Comparison of ENCODE assay signal across 32 mouse cellular contexts in the genomic region with DNA sequence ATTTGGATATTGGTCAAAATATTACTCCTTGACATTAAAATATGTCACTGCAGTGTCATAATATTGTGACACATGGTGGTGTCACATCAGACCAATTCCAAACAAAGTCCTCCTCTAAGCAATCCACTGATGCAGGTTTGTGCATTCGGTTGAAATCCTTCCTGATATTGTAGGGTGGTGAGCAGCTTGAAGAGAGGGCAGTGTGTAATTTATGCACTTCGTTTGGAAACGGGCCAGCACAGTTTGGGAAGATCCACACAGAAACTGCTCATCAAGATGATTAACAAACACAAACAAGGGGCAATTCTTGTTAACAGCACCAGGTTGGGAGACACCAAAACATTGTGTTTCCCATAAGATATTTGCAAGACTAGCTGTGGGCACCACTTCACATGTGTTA.
DNase-seq lines count a peak whose midpoint lies in the region; ATAC-seq and TF ChIP-seq lines count a peak whose summit lies in the region.
"Had no signal": no experiment of that assay in that cellular context is flagged by ENCODE, and none has a peak within 500 bp of the region (broad histone marks: within the 10 kb centered on the region; RNA-seq: fewer than 3 reads in every experiment).

No protein-coding gene starts in this region.

- intact Hi-C loops in left cerebral cortex, postnatal 4 days (cut with DNase I): no loop called here
- intact Hi-C loops in left cerebral cortex, adult 2 months (cut with DNase I): no loop called here

- no peak for TF ChIP-seq CTCF in left cerebral cortex, adult 2 months (IDR thresholded peaks at IDR 0.05)

- no peak overlapping the region for H3K4me3 ChIP-seq in left cerebral cortex, adult 2 months
- H3K4me3 ChIP-seq: erythroblast, embryonic 14.5 days; gastrocnemius, adult 2 months; heart, embryonic 12.5 days; kidney, embryonic 15.5 days; liver, embryonic 13.5 days; megakaryocyte, embryonic 14.5 days; midbrain, embryonic 12.5 days had no signal

- DNase-seq in cerebellum, postnatal 10 days: peak; percentile 68
- DNase-seq in frontal cortex, postnatal 14 days (ENCODE audit: low spot score in 2 of 2): no peak
- peak; percentile 52 for DNase-seq in left cerebral cortex, postnatal 4 days
- DNase-seq in left cerebral cortex, adult 2 months (ENCODE audit: extremely low spot score in 1 of 2, low spot score in 2 of 2): no peak
- DNase-seq in right cerebral cortex, postnatal 4 days: peak; percentile 29
- no peak for DNase-seq in right cerebral cortex, adult 18-20 months
- DNase-seq: adrenal gland, adult 2 months; adrenal gland, postnatal 36 days; cerebellum, adult 11 months; cerebellum, adult 9-10 months; gastrocnemius, adult 2 months; gastrocnemius, postnatal 36 days; heart, adult 18-20 months; heart, postnatal 4 days; kidney, adult 11 months; kidney, postnatal 25 days; liver, embryonic 13.5 days; lung, adult 18-20 months; lung, postnatal 4 days; spleen, adult 18-20 months; thymus, postnatal 14 days had no signal

- no peak for ATAC-seq in cerebellum, adult (ENCODE audit: insufficient number of reproducible peaks, low FRiP score, low TSS enrichment)
- peak; percentile 41; the same call in 1 of the 2 replicates for ATAC-seq in frontal cortex, adult (ENCODE audit: low TSS enrichment)
- ATAC-seq: activated CD4-positive, CD25-positive, alpha-beta regulatory T cell, adult 4 months; inflammation-experienced regulatory T-cells, adult 6 months; lung, postnatal 0 days had no signal

- H3K27ac ChIP-seq in left cerebral cortex, adult 2 months: no peak overlapping the region
- H3K27ac ChIP-seq: gastrocnemius, adult 2 months; hindbrain, embryonic 14.5 days; kidney, embryonic 15.5 days; liver, embryonic 13.5 days; midbrain, embryonic 12.5 days had no signal

Comparison
In these comparisons a context has a peak if more than half of its experiments do, and no peak if none do; other contexts are left out.
1. DNase-seq: peak in cerebellum, postnatal 10 days (2 of 2), left cerebral cortex, postnatal 4 days (single experiment) and right cerebral cortex, postnatal 4 days (single experiment); none in frontal cortex, postnatal 14 days (0 of 2), left cerebral cortex, adult 2 months (0 of 2) and right cerebral cortex, adult 18-20 months (single experiment).